Mouse (Mus musculus): Measurements from ENCODE around the gene Mrpl54. TPM values are rescaled to one million over a fixed set of nuclear protein-coding genes. Genes with fewer than 3 reads are reported as not detected.

The Mrpl54 gene
- polyA plus RNA-seq, 1 experiment, result 60.1 TPM

DNA sequence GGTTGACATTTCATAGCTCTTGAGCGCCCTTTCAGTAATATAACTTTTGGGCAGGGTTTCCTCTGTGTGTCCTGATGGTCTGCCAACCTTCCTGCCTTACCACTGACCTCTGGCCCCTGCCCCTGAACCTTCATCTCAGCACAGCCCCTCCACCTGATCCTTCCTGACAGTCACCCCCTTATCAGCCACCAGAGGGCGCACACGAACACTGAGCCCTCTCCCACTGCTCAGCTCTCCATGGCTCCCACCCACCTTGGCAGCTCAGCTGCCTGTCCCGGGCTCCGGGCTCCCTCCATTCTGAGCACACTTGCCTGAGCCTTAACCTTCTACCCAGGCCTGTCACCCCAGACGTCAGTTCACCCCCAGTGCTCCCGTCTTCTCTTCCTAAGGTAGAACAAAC lies 22.5 kb upstream of the Mrpl54 start:
- TF ChIP-seq POLR2A (IDR thresholded peaks at IDR 0.05; ENCODE audit: borderline replicate concordance, extremely low read depth, low read depth, low read length), result no peak
- TF ChIP-seq CTCF (IDR thresholded peaks at IDR 0.05; ENCODE audit: insufficient read depth, low read length), result peak; percentile 90
- peaks cover 12% of the 10 kb centered on the region for H3K4me1 ChIP-seq (ENCODE audit: control insufficient read depth, insufficient read depth, low read length)
- H3K4me3 ChIP-seq (replicated peaks; ENCODE audit: extremely low read depth, low read depth, low read length), result no peak overlapping the region
- DNase-seq, result peak; percentile 64
- WGBS, result 6% methylated on average over 7 of the region's 7 CpGs

DNA sequence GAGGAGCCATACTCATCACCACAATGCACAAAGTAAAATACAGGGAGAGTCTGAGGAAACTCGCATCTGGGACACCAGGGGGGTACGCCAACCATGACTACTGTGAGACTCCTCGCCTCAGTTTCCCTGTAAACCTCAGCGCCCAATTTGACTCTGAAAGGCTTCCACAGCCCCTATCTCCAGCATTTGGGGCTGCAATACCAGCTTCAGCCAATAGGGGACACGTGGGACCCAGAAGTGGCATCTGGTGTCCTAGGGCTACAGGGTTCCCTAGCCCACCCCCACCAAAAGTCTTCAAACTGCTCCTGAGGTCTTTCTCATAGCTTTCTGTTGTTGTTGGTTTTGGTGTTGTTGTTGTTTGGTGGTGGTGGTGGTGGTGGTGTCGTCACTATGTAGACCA lies 21.9 kb upstream of the Mrpl54 start:
- Histone ChIP-seq H3K4me3 (replicated peaks; ENCODE audit: extremely low read depth, low read depth, low read length) (no peak overlapping the region), H3K4me1 (ENCODE audit: control insufficient read depth, insufficient read depth, low read length) (peaks cover 7% of the 10 kb centered on the region; the same call in 1 of the 2 replicates)
- 38% methylated on average over 6 of the region's 6 CpGs for WGBS
- no peak for DNase-seq
- TF ChIP-seq POLR2A (IDR thresholded peaks at IDR 0.05; ENCODE audit: borderline replicate concordance, extremely low read depth, low read depth, low read length) (no peak), CTCF (IDR thresholded peaks at IDR 0.05; ENCODE audit: insufficient read depth, low read length) (peak; percentile 51)

DNA sequence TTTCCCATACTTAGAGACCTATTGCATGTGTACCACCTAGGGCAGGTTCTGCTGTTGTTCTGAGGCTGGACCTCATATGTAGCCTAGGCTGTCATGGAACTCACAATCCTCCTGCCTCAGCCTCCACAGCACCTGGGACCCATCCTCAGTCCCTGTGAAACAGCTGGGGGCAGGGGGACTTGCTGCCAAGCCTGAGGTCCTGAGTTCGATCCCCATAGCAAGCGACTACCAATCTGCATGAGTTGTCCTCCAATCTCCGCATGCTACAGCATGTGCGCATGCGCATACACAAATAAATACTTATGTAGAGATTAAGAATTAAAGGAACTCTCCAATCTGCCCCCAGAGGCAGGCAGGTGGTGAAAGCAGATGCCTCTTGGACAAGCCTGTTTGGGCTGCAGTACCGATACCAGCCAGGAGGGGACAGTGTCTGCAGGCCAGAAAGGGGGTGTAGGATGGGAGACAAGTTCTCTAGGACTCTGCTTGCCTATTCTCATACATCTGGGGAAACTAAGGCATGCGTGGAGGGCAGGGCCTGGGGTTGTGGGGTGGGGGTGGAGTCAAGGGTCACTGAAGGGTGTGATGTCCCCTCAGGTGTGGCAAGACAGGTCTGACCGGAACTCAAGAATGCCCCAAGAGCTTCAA lies 20.9 kb upstream of the Mrpl54 start:
- TF ChIP-seq POLR2A (IDR thresholded peaks at IDR 0.05; ENCODE audit: borderline replicate concordance, extremely low read depth, low read depth, low read length) (no peak), CTCF (IDR thresholded peaks at IDR 0.05; ENCODE audit: insufficient read depth, low read length) (peak; percentile 94)
- peaks cover 6% of the 10 kb centered on the region; the same call in 1 of the 2 replicates for H3K4me1 ChIP-seq (ENCODE audit: control insufficient read depth, insufficient read depth, low read length)
- no peak overlapping the region for H3K4me3 ChIP-seq (replicated peaks; ENCODE audit: extremely low read depth, low read depth, low read length)
- WGBS, result 49% methylated on average over 8 of the region's 8 CpGs
- DNase-seq, result peak; percentile 60

DNA sequence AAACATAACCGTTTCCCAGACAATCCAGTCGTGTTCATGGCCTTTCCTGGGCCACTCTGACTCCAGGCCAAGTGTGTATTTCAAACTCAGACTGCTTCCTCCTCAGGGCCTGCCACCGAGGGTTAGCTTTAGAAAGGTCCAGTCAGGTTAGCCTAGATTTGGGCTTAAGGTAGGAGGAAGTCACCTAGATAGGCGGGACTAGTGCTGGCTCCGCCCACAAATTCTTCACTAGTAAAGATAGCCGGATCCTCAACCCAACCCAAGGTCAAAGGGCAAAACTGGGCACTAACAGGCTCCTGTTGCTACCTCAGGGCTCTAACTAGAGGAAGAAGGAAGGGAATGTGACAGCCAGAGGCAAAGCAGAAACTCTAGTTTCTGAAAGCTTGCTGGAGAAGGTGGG lies 19.9 kb upstream of the Mrpl54 start:
- Histone ChIP-seq H3K4me3 (replicated peaks; ENCODE audit: extremely low read depth, low read depth, low read length) (no peak overlapping the region), H3K4me1 (ENCODE audit: control insufficient read depth, insufficient read depth, low read length) (peaks cover 6% of the 10 kb centered on the region; the same call in 1 of the 2 replicates)
- no peak for DNase-seq
- WGBS, result 36% methylated on average over 6 of the region's 6 CpGs
- TF ChIP-seq POLR2A (IDR thresholded peaks at IDR 0.05; ENCODE audit: borderline replicate concordance, extremely low read depth, low read depth, low read length) (no peak), CTCF (IDR thresholded peaks at IDR 0.05; ENCODE audit: insufficient read depth, low read length) (no peak)

DNA sequence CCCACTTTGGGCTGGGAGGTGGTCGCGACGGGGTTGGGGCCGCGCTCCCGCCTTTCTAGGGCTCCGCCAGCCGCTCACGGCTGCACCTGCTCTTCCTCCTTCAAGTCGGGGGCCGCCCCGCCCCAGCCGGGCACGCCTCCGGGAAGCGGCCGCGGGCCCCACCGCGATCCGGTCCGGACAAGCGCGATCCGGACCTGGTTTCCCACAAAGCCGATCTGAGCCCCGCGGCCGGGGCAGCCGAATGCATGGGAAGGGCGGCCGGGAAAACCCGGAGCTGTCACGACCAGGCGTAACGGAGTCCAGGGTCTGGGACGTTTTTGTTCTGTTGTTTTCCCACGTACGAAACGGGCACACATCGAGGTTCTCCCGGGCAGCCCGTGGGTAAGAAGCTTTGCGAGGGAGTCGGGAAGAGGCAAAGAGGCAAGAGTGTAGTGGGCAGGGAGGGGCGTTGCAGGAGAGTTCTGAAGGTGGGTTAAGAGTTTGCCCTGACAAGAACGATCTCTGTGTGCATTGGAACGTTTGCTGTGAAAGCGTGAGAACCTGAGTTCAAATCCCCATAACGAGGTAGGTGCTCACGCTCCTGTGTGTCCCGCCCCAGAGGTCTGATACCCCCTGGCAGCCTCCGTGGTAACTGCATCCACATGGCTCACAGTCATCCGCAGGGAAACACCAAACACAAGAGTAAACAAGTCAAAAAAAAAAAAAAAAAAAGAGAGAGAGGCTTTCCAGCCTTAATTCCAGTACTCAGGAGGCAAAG lies 19.1 kb upstream of the Mrpl54 start:
- DNase-seq, result peak; percentile 93
- Histone ChIP-seq H3K4me3 (replicated peaks; ENCODE audit: extremely low read depth, low read depth, low read length) (peak overlapping the region; percentile 64), H3K4me1 (ENCODE audit: control insufficient read depth, insufficient read depth, low read length) (peaks cover 3% of the 10 kb centered on the region; the same call in 1 of the 2 replicates)
- 2% methylated on average over 54 of the region's 54 CpGs for WGBS
- no peak for TF ChIP-seq CTCF (IDR thresholded peaks at IDR 0.05; ENCODE audit: insufficient read depth, low read length)
- TF ChIP-seq POLR2A (IDR thresholded peaks at IDR 0.05; ENCODE audit: borderline replicate concordance, extremely low read depth, low read depth, low read length), result no peak

DNA sequence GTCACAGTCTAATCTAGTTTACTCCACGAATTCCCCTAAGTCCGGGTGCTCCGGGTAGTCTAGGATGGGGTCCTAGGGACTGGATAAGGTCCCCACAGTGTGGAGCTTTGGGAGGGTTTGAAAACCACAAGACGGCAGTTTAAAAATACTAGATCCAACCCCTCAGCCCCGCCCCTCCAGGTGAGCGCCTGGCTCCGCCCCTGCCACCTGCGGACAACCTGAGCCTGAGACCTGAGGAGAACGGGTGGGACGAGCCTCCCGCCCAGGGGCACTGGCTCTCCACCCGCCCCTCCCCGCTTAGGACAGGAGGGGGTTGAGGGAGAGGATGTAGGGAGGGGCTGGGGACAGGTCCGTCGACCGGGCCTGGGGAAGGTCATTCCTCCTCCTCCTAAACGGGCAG lies 18.0 kb upstream of the Mrpl54 start:
- Histone ChIP-seq H3K4me1 (ENCODE audit: control insufficient read depth, insufficient read depth, low read length) (peaks cover 3% of the 10 kb centered on the region; the same call in 1 of the 2 replicates), H3K4me3 (replicated peaks; ENCODE audit: extremely low read depth, low read depth, low read length) (no peak overlapping the region)
- peak; percentile 64 for DNase-seq
- TF ChIP-seq CTCF (IDR thresholded peaks at IDR 0.05; ENCODE audit: insufficient read depth, low read length), result no peak
- no peak for TF ChIP-seq POLR2A (IDR thresholded peaks at IDR 0.05; ENCODE audit: borderline replicate concordance, extremely low read depth, low read depth, low read length)
- WGBS, result 21% methylated on average over 17 of the region's 17 CpGs

DNA sequence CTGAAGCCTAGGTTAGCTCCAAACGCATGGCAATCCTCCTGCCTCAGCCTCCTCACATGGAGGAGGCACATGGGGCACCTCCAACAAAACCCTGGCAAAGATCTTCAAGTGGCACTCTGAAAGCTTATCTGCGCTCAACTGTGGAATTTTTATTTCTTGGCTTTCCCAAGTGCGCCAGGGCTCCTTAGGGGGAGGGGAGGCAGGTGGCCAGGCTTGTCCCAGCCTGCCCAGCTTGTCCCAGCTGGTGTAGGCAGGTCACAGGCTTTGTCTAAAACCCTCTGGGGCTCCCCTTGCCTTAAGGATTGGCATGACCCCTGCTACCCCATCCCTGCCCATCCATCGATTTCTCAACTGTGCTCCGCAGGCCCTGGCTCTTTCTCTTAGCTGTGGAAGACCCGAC lies 17.5 kb upstream of the Mrpl54 start:
- no peak for DNase-seq
- 42% methylated on average over 6 of the region's 6 CpGs for WGBS
- TF ChIP-seq CTCF (IDR thresholded peaks at IDR 0.05; ENCODE audit: insufficient read depth, low read length), result no peak
- no peak for TF ChIP-seq POLR2A (IDR thresholded peaks at IDR 0.05; ENCODE audit: borderline replicate concordance, extremely low read depth, low read depth, low read length)
- Histone ChIP-seq H3K4me3 (replicated peaks; ENCODE audit: extremely low read depth, low read depth, low read length) (no peak overlapping the region), H3K4me1 (ENCODE audit: control insufficient read depth, insufficient read depth, low read length) (peaks cover 3% of the 10 kb centered on the region; the same call in 1 of the 2 replicates)

DNA sequence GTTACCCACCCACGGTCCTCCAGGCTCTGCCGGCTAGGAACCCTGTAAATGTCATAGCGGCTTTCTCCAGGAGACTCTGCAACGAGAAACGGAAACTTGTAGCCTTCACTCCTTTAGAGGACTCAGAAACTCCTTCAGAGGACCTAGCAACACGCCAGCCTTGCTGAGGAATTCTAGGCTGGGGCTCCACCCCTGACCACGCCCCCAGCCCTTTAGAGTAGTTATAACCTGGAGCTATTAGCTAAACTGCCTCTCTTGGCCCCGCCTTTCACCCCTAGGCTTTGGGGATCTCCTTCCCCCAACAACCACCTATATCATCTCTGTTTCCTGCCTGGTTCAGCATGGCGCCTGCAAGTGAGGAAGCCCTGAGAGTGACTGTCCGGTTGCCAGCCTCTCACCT lies 12.8 kb upstream of the Mrpl54 start:
- Histone ChIP-seq H3K4me3 (replicated peaks; ENCODE audit: extremely low read depth, low read depth, low read length) (no peak overlapping the region), H3K4me1 (ENCODE audit: control insufficient read depth, insufficient read depth, low read length) (no peaks in the 10 kb centered on the region)
- DNase-seq, result no peak
- 46% methylated on average over 10 of the region's 10 CpGs for WGBS
- no peak for TF ChIP-seq POLR2A (IDR thresholded peaks at IDR 0.05; ENCODE audit: borderline replicate concordance, extremely low read depth, low read depth, low read length)
- no peak for TF ChIP-seq CTCF (IDR thresholded peaks at IDR 0.05; ENCODE audit: insufficient read depth, low read length)

DNA sequence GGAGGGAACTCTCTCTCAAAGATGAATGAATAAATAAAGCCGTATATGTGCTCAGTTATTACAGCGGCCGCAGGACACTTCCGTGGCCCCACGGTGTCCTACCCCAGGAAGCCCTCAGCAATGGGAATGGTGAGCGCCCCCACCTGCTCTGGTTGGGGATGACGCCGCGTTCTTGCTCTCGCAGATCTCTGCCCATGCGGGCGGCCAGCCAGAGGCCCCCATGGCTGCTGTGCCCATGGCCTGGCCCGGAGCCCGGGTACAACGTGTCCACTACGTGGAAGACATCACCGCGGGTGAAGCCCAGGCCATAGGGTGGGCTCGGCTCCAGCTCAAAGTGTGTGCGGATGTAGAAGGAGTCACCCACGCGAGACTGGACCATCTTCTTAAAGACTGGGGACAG lies 10.9 kb upstream of the Mrpl54 start:
- Histone ChIP-seq H3K4me1 (ENCODE audit: control insufficient read depth, insufficient read depth, low read length) (no peaks in the 10 kb centered on the region), H3K4me3 (replicated peaks; ENCODE audit: extremely low read depth, low read depth, low read length) (no peak overlapping the region)
- TF ChIP-seq CTCF (IDR thresholded peaks at IDR 0.05; ENCODE audit: insufficient read depth, low read length) (no peak), POLR2A (IDR thresholded peaks at IDR 0.05; ENCODE audit: borderline replicate concordance, extremely low read depth, low read depth, low read length) (no peak)
- DNase-seq, result no peak
- WGBS, result 77% methylated on average over 22 of the region's 22 CpGs

DNA sequence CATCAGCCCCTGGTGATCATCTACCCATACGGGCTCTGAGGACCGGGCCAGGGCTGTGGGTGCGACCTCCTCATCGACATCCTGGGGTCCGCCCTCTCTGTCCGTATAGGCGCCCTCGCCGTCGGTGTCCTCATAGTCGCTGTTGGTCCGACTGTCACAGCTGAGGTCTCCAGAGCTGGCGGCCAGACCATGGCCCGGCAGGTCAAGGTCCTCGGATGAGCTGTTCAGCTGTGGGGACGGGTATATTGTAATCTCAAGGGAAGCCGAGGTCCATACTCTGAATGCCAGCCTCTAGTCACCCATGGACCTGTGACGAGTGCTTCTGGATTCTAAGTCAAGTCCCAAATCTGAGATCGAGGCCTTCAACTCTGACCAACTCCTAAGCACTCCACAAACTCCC lies 7.1 kb upstream of the Mrpl54 start:
- TF ChIP-seq CTCF (IDR thresholded peaks at IDR 0.05; ENCODE audit: insufficient read depth, low read length) (no peak), POLR2A (IDR thresholded peaks at IDR 0.05; ENCODE audit: borderline replicate concordance, extremely low read depth, low read depth, low read length) (no peak)
- no peak overlapping the region for H3K4me3 ChIP-seq (replicated peaks; ENCODE audit: extremely low read depth, low read depth, low read length)
- 90% methylated on average over 19 of the region's 19 CpGs for WGBS
- no peaks in the 10 kb centered on the region for H3K4me1 ChIP-seq (ENCODE audit: control insufficient read depth, insufficient read depth, low read length)
- DNase-seq, result no peak

Measured in lung, adult 2 months (tissue).